Mouse (Mus musculus) left cerebral cortex, postnatal 36 days (tissue): ENCODE data around the gene Zfp628. TPM values are rescaled to one million over a fixed set of nuclear protein-coding genes. Genes with fewer than 3 reads are reported as not detected.
A peak's percentile ranks its signal among the peaks of the same experiment; 100 is the strongest.

Experiments used
- DNase-seq, 2 experiments: peaks; one replicate each; pipeline ENCODE4 v3.0.0; 2021 to 2022; ENCODE audit warnings: low spot score in 2 of 2, mixed read lengths in 1 of 2
- intact Hi-C: fragments of 180-260 bp; cut with DNase I; formaldehyde crosslinking; loops from one replicate; pipeline ENCODE4 v1.15.1; 2025
- total RNA-seq, 2 experiments: library from RNA; stranded (reverse); gene quantifications; 2 replicates each; pipeline ENCODE4 v1.2.3; 2021

Gene Zfp628
- total RNA-seq, 2 experiments from 2014 or later: 14.0 to 17.0 TPM

DNA sequence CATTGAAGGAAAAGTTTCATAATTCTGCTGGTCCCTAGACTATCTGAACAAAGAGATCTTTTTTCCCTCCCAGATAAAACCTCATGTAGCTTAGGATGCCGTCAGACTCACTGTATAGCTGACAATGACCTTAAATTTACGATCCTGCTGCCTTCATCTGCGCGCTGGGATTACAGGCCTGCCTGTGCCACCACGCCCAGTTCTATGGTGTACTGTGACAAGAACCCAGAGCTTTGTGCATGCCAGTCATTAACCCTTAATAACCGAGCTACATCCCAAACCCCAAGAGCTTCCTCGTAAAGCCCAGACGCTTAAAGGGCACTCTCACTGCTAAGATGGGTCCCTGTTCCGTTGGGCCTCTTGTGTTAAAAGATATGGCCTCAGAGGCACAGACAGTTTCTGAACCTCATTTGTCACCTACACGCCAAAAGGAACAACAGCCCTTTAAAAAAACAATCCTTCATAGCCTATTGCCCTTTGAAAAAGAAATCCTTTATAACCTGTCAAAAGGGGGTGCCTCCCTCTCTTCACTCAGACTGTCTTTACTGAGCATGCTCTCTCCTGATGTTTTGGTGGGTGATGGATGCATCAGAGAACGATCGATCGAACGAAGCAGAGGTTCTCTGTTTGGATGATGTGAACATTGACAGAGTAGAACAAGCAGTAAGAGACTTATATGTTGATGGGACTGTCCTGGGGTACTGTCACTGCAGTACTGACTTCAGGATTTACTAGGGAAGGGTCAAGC is 826 bp downstream of the Zfp628 start:
- intact Hi-C loops: no loop called here
- DNase-seq: peak in 1 of 2 experiments; percentile 45

DNA sequence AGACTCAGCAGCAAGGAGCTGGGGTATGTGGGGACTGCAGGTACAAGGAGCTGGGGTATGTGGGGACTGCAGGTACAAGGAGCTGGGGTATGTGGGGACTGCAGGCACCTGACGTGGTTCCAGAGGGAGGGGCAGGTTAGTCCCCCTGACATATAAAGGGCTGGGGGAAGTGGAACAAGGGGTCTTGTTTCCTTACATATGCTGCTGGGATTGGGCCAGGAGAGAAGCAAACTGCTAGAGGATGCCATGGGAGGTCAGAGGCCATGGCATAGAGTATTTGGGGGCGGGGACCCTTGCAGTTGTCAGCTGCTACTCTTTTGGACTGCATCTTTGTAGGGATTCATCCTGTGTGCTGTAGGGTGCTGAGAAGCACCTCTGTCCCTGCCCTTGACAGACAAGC is 2.5 kb downstream of the Zfp628 start:
- intact Hi-C loops: no loop called here
- no peak for DNase-seq

DNA sequence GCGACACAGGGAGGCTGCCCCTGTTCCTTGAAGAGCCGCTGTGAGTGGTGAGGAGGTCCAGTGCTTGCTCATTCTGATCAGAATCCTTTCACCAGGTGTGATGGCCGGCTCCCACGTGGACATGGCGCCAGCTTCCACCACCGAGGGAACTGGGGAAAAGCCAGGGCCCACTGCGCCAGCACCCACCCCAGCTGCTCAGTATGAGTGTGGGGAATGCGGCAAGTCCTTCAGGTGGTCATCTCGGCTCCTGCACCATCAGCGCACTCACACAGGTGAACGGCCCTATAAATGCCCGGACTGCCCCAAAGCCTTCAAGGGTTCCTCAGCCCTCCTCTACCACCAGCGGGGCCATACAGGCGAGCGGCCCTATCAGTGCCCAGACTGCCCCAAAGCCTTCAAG is 3.7 kb downstream of the Zfp628 start:
- intact Hi-C loops: no loop called here
- no peak for DNase-seq

DNA sequence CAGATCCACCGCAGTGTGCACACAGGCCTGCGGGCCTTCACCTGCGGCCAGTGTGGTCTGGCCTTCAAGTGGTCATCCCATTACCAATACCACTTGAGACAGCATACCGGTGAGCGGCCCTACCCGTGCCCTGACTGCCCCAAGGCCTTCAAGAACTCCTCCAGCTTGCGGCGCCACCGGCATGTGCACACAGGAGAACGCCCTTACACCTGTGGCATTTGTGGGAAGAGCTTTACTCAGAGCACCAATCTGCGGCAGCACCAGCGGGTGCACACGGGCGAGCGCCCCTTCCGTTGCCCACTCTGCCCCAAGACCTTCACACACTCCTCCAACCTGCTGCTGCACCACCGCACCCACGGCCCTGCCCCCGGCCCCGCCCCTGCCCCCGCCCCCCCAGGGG is 4.1 kb downstream of the Zfp628 start:
- intact Hi-C loops: no loop called here
- no peak for DNase-seq

DNA sequence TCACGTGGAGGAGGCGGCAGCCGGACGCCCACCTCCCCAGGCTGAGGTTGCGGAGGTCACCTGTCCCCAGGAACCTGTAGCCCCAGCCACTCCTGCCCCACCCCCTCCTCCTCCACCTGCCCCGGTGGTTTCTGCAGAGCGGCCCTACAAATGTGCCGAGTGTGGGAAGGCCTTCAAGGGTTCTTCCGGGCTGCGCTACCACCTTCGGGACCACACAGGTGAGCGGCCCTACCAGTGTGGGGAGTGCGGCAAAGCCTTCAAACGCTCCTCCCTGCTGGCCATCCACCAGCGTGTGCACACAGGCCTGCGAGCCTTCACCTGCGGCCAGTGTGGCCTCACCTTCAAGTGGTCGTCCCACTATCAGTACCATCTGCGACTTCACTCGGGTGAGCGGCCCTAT is 5.0 kb downstream of the Zfp628 start:
- intact Hi-C loops: loop anchor here (5.0 kb wide), 3 partner anchors 58 to 137 kb away; partner anchors contain the start of gene Shisa7

DNA sequence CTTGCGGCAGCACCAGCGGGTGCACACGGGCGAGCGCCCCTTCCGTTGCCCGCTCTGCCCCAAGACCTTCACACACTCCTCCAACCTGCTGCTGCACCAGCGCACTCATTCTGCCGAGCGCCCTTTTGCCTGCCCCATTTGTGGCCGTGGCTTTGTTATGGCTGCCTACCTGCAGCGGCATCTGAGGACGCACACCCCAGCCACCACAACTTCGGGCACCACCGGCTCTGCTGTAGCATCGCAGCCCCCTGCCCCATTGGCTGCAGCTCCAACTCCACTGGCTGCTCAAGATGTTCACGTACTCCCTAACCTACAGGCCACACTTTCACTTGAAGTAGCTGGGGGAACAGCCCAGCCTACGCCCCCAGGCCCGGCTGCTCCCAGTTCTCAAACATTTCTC is 5.5 kb downstream of the Zfp628 start:
- intact Hi-C loops: loop anchor here (5.0 kb wide), 3 partner anchors 58 to 137 kb away; partner anchors contain the start of gene Shisa7
- DNase-seq: no peak

More for the DNA sequence above, 5.0 kb downstream of the Zfp628 start:
- no peak for DNase-seq

DNA sequence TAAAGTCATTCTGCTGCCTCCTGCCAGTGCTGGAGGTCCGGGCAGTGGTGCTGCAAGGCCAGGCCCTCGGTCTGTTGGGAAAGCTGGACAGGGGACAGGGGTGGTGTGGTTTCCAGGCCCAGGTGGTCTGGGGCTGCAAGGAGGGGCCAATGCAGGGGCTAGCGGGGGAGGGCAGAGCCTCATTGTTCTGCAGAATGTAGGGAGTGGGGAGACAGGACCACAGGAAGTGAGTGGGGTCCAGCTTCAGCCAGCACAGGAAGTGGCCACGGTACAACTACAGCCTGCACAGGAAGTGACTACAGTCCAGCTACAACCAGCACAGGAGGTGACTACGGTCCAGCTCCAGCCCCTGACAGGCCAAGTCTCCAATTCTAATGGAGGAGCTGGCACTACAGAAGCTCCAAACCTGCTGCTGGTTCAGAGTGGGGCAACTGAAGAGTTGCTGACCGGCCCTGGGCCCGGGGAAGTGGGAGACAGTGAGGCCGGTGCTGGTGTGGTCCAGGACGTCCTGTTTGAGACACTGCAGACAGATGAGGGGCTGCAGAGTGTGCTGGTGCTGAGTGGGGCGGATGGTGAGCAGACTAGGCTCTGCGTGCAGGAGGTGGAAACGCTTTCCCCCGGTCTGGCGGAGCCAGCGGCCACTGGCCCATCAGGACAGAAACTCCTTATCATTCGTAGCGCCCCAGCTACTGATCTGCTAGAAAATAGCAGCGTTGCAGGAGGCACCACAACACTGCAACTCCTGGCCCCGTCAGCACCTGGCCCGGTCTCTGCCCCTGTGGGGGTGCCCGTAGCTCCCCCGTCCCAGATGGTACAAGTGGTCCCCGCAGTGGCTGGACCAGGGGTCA is 6.2 kb downstream of the Zfp628 start:
- DNase-seq: no peak
- intact Hi-C loops: loop anchor here (5.0 kb wide), 3 partner anchors 59 to 136 kb away; partner anchors contain the start of gene Shisa7

DNA sequence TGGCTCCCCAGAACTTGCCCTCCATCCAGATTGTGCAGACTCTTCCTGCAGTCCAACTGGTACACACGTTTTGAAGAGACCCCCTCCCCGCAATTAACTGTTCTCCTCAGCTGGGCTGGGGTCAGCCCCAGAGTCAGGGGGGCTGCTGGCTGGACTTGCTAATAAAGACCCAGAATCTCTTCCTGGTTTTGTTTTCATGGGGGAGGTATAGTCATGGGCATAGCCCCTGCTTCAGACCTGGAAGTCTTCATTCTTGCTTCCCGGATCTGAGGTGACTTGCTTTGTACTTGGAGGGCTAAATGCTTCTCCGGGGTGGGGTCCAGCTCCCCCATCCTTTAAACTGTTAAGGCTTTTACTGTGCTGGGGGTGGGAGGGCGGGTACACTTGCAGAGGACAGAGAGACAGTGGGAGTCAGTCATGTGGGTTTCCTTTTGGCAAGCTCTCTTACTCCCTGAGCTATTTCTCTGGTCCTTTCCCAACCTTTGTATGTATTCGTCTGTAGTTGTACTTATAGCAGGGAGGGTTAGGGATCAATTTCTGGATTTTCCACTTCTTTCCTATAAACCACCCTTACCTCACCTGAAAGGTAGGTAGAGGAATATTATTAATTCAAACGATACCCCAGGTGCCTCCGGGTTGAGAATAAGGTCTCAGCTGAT is 6.9 kb downstream of the Zfp628 start, which contains the start of gene Nat14:
Nat14 (plus strand) TSS at position 205 of the 659 bp plus-strand sequence.
- DNase-seq: no peak
- intact Hi-C loops: loop anchor here (5.0 kb wide), 3 partner anchors 60 to 135 kb away; partner anchors contain the start of gene Shisa7

DNA sequence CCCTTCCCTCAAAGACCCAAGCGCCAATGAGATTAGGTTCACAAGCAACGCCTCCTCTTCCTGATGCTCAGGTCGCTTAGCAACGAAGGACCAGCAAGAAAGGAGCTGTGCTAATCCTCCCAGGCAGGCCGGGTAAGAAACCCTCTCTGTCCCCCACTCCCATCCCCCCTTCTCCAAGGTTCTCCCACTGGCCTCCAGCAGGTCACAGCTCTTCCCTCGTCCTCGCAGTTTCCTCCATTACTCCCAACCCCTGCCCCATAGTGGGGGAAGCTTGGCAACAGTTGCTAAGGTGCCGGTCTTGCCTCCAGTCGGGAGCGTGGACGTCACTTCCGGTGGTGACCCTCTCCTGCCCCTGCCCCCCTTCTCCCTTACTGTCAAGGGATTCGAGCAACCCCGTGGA is 7.5 kb downstream of the Zfp628 start:
- intact Hi-C loops: loop anchor here (5.0 kb wide), 3 partner anchors 60 to 135 kb away; partner anchors contain the start of gene Shisa7
- peak; percentile 88 to 89 for DNase-seq

DNA sequence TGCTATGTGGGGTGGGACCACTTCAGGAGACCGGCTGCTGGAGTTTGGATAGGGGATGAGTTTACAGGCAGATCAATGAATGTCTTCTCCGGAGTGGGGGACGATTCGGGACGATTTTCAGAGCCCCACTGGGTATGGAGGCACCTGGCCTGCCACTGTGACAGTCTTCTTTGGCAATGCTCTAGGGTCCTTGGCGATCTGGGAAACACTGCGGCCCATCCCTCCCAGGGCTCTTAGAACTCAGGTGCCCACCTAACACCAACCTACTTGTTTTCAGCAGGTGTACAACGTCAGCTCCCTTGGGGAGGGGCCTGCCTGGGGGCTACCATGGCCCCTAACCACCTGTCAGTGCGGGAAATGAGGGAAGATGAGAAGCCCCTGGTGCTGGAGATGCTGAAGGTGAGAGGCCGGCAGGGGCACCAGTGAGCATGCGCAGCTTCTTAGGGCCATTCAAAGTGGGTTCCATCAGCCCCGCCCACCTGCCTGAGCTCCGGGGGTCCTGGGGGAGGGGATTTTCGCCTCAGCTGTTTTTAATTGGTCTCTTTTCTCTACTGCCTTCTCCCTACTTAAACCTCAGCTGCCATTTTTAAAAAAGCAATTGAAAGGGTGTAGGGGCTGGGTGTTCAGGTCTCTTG is 8.0 kb downstream of the Zfp628 start:
- peak; percentile 73 to 75 for DNase-seq
- intact Hi-C loops: loop anchor here (5.0 kb wide), 3 partner anchors 61 to 134 kb away; partner anchors contain the start of gene Shisa7

DNA sequence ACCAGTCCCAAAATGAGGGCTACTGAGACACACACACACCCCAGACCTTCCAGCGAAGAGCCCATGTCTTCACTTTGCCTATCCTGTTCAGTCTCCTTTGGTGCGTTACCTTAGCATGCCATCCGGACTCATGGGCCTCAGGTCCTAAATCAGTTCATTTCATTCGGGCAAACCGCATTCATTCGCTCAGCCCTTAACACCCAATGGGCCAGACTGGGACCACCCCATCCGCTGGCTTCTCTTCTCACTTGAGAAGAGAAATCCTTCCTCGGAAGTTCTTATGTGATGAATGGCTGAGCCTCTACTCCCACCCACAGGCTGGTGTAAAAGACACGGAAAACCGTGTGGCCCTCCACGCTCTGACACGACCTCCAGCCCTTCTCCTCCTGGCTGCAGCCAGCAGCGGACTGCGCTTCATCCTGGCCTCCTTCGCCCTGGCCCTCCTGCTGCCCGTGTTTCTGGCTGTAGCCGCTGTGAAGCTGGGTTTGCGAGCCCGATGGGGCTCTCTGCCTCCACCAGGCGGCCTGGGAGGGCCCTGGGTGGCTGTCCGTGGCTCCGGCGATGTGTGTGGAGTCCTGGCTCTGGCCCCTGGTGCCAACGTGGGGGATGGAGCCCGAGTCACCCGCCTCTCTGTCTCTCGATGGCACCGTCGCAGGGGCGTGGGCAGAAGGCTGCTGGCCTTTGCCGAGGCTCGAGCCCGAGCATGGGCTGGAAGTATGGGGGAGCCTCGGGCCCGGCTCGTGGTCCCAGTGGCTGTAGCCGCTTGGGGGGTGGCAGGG is 8.8 kb downstream of the Zfp628 start:
- DNase-seq: peak; percentile 66 to 69
- intact Hi-C loops: loop anchor here (5.0 kb wide), 3 partner anchors 61 to 134 kb away; partner anchors contain the start of gene Shisa7

DNA sequence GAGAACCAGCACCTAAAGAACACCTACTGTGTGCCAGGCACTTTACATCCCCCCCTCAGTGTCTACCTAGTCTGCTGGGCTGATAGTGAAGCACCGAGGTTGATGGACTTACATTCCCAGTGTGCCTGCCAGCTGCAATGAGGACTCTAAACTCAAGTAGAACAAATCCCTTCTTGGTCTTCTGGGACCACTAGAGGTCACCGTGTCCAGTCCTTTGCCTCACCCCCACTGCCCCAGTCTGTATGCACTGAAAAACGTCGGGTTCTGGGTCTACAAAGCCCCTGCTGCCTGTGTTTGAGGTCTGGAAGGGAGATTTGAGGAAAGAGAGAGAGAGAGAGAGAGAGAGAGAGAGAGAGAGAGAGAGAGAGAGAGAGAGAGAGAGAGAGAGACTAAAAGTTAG is 9.5 kb downstream of the Zfp628 start:
- intact Hi-C loops: loop anchor here (5.0 kb wide), 3 partner anchors 62 to 133 kb away; partner anchors contain the start of gene Shisa7
- DNase-seq: no peak

DNA sequence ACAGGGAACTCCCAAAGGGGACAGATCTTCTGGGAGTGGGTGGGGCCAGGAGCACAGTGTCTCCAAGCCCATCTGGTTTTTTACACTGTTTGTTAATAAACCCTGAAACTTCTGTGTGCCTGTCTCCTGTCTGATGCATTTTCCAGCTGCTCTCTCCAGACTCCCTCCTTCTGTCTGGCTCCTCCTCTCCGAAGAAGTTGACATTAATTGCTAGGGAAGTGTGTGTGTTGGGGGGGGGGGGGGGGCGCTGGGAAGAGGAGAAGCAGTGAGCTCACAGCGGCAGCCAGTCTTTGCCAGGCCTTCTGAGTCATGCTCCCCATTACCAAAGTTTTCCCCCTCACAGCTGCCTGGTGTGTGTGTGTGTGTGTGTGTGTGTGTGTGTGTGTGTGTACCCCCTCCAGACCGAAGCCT is 9.9 kb downstream of the Zfp628 start:
- intact Hi-C loops: loop anchor here (5.0 kb wide), 3 partner anchors 63 to 132 kb away; partner anchors contain the start of gene Shisa7
- peak in 1 of 2 experiments; percentile 21 for DNase-seq

DNA sequence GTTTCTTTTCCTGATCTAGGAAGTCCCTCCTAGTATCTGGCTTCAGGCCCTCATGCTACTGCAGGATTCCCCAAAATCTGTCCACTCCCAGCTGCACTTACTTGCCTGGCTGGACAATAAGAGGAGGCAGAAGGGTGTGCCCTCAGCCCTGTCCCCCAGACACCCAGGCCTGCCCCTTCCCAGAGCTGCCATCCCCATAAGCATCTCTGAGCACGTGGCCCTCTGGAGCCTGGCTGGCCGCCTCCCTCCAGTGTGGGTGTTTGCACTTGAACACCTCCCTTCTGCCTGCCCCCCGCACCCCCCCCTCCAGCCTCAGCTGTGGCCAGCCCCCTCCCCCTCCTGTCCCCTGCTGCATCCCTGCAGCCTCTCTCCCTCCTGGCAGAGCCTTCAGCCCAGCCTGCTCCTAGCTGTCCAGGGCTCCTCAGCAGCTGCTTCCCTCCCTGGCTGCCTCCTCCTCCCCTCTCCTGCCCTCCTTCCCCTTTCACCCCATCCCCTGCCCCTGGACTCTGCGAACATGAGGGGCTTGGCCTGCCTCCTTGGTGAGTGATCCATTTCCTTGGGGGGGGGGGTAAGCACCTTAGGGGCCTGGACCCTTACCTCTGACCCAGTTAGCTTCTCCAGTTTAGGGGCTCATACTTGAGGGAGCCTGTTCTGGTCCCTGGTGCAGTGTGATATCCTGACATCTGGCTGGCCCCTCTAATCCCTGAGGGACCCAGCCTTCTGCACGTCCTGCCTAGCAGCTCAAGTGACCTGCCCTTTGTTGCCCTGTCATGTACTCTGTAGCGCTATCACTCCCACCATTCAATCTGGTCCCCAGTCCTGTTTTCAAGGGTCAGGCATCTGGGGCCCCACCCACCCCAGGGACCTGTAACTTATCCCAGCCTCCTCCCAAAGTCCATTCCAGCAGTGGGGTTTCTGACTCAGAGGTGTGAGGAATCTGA is 10.7 kb downstream of the Zfp628 start, which contains the start of gene Ssc5d:
Ssc5d (plus strand) TSS at position 345 of the 941 bp plus-strand sequence.
- DNase-seq: no peak
- intact Hi-C loops: no loop called here

DNA sequence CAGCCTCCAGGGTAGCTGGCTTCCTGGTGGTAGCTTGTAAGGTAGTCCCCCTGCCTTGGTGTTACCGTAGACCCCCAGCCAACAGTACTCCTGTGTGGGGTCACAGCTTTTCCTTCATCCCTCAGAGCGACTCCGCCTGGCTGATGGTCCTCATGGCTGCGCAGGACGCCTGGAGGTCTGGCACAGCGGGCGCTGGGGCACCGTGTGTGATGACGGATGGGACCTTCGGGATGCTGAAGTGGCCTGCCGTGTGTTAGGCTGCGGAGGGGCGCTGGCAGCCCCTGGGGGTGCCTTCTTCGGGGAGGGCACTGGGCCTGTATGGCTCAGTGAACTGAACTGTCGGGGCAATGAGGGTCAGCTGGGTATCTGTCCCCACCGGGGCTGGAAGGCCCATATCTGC is 11.8 kb downstream of the Zfp628 start:
- intact Hi-C loops: no loop called here
- DNase-seq: no peak

DNA sequence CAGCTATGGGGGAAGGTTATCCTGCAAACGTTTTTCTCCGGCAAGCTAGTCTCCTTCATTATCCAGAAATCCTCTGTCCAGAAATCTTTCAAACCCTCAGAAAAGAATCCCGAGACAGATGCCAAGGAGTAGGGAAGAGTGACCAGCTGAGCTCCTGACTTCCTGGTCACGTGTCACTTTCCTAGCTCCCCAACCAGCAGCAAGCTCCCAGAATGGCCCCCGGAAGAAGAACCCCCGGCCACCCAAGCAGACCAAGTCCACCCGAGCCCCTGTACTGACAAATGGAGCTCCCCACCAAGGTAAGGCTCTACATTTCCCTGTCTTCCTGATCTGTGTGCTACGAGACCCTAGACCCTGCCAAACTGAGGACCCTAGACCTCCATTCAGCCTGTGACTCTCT is 12.7 kb downstream of the Zfp628 start:
- no peak for DNase-seq
- intact Hi-C loops: no loop called here

DNA sequence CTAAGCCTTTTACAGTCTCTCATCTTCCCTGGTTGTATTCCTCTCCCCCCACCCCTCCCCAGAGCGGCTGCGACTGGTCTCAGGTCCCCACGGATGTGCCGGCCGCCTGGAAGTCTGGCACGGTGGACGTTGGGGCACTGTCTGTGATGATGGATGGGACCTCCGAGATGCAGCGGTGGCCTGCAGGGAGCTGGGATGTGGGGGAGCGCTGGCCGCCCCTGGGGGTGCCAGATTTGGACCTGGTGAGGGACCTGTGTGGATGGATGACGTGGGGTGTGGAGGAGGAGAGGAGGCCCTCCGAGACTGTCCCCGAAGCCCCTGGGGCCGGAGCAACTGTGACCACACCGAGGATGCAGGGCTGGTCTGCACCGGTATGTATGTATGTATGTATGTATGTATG is 13.3 kb downstream of the Zfp628 start:
- no peak for DNase-seq
- intact Hi-C loops: no loop called here
